Mouse (Mus musculus) cerebellum, adult 2 months (tissue): ENCODE results near the gene Hoxa1. TPM values are rescaled to one million over a fixed set of nuclear protein-coding genes. Genes with fewer than 3 reads are reported as not detected.

Experiments used
- DNase-seq, 2 experiments: peaks; one replicate each; pipeline ENCODE4 v3.0.0; 2021
- H3K27ac ChIP-seq: fragments of 200-500 bp; 2 replicates; pipeline ENCODE4 v1.5.1; 2012; ENCODE audit warnings: low read length, control low read depth, inconsistent platforms; ENCODE audit not compliant: insufficient read depth
- H3K27me3 ChIP-seq: fragments of 200-500 bp; 2 replicates; pipeline ENCODE4 v1.6.1; 2012; ENCODE audit warnings: inconsistent platforms, mild to moderate bottlenecking, low read length, moderate library complexity; ENCODE audit not compliant: control insufficient read depth, insufficient read depth
- H3K4me1 ChIP-seq: fragments of 200-500 bp; 2 replicates; pipeline ENCODE4 v1.6.1; 2011; ENCODE audit warnings: low read length; ENCODE audit not compliant: control insufficient read depth, insufficient read depth
- H3K4me3 ChIP-seq: fragments of 200-500 bp; replicated peaks from 2 replicates; pipeline ENCODE3; 2011; ENCODE audit warnings: mild to moderate bottlenecking, low read depth, low read length, control low read depth; ENCODE audit not compliant: insufficient read depth
- CTCF ChIP-seq: fragments of 200-500 bp; IDR thresholded peaks from 2 replicates; pipeline ENCODE4 v1.5.1; 2011; ENCODE audit warnings: low read depth, mild to moderate bottlenecking, control low read depth, low read length, moderate library complexity, borderline replicate concordance; ENCODE audit not compliant: insufficient read depth
- POLR2A ChIP-seq: fragments of 200-500 bp; IDR thresholded peaks from 2 replicates; pipeline ENCODE4 v1.6.1; 2011; ENCODE audit warnings: low read length, control low read depth, borderline replicate concordance; ENCODE audit not compliant: insufficient read depth
- WGBS: fragments of 180-500 bp; shearing (Covaris S2); methylation state at CpG from one replicate; pipeline ENCODE4 v1.1.7; 2018; 5-methylcytosine and 5-hydroxymethylcytosine counted together
- polyA plus RNA-seq: library from polyadenylated mRNA; depleted of rRNA; stranded (reverse); fragments of >200 nt; gene quantifications from 2 replicates; pipeline ENCODE4 v1.2.3, GENCODE M21; 2012

The Hoxa1 gene
- polyA plus RNA-seq, 1 experiment, result 0.80 TPM

DNA sequence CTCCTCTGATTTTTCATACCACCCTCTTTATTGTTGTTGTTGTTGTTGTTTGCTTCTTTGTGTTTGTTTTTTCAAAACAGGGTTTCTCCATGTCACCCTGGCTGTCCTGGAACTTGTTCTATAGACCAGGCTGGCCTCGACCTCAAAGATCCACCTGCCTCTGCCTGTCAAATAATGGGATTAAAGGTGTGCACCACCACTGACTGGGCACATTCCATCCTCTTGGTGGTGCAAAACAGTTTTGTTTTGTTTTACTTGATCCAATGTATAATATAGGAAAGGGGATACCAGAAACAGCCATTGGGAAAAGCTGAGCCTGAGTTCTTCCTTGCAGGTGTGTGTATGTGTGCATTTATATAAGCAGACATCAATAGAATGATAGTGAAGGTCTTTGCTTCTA lies 28.4 kb upstream of the Hoxa1 start:
- H3K4me1 ChIP-seq, result no peaks in the 10 kb centered on the region
- H3K4me3 ChIP-seq, result no peak overlapping the region
- DNase-seq, result no peak
- WGBS, result 11% methylated on average over 1 of the region's 1 CpGs
- TF ChIP-seq CTCF (no peak), POLR2A (no peak)
- no peak overlapping the region for H3K27ac ChIP-seq
- peaks cover 14% of the 10 kb centered on the region; the same call in 1 of the 2 replicates for H3K27me3 ChIP-seq

DNA sequence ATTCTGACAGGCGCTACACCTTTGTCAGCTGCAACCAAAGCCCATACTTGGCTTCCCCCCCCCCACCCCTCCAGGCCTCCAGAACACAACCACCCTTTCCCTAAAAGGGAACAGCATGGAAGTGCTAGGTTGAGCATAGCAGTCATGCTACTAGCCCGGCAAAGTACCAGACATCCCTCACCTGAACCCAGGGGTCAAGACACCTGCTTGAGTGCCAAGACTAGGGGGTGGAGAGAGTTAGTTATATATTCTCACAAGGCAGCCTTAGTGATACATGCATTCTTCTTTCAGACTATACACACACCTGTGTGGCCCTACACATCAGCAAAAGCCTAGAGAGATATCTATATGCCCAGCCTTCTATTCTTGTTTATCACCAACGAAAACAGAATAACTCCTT lies 27.7 kb upstream of the Hoxa1 start:
- DNase-seq, result no peak
- Histone ChIP-seq H3K27me3 (peaks cover 7% of the 10 kb centered on the region; the same call in 1 of the 2 replicates), H3K27ac (no peak overlapping the region), H3K4me1 (no peaks in the 10 kb centered on the region), H3K4me3 (no peak overlapping the region)
- 10% methylated on average over 3 of the region's 3 CpGs for whole genome bisulfite sequencing
- no peak for TF ChIP-seq CTCF
- TF ChIP-seq POLR2A, result no peak

DNA sequence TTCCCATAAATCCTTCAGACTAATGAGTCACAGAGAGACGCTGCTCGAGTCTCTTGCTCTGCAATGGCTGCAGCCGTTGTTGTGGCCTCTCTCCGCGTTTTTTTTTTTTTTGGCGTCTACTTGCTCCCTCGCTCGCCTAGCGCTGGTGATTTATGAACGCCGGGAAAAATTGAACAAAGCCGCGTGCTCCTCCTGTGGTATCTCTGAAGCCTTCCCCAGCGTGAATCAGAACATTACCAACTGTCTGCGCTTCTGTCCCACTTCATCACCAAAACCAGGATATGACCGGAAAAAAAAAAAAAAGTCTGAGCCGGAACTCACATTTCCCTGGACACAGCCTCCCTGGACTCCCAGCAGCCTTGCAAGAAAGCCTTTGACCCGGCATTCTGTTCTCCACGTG lies 27.1 kb upstream of the Hoxa1 start:
- 2% methylated on average over 19 of the region's 19 CpGs for WGBS

DNA sequence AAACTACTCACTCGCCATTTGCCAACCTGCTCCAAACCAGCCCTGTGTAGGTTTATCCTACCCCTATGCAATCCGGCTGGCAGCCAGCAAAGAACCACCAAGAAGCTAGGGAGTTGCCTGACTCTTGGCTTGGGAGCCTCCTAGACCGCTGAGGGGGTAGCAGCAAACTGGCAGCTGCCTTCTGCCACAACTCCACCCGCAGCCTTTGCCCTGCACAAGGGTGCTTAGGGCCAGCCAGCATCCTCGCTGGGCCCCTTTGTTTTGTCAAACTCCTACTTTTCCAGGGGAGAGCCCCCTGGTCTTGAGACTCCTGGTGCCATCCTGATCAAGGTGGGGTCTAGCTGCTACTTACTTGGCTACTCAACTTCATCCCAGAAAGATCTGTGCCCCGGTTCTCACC lies 26.6 kb upstream of the Hoxa1 start:
- no peak overlapping the region for H3K4me3 ChIP-seq
- TF ChIP-seq CTCF, result no peak
- no peak for TF ChIP-seq POLR2A
- no peaks in the 10 kb centered on the region for H3K4me1 ChIP-seq
- peaks cover 7% of the 10 kb centered on the region; the same call in 1 of the 2 replicates for H3K27me3 ChIP-seq
- WGBS, result 3% methylated on average over 6 of the region's 6 CpGs
- DNase-seq, result no peak
- no peak overlapping the region for H3K27ac ChIP-seq

More for the DNA sequence above, 27.1 kb upstream of the Hoxa1 start:
- no peak for DNase-seq
- TF ChIP-seq CTCF (no peak), POLR2A (no peak)
- H3K4me1 ChIP-seq, result no peaks in the 10 kb centered on the region
- H3K4me3 ChIP-seq, result no peak overlapping the region
- H3K27me3 ChIP-seq, result peaks cover 8% of the 10 kb centered on the region; the same call in 1 of the 2 replicates
- no peak overlapping the region for H3K27ac ChIP-seq

DNA sequence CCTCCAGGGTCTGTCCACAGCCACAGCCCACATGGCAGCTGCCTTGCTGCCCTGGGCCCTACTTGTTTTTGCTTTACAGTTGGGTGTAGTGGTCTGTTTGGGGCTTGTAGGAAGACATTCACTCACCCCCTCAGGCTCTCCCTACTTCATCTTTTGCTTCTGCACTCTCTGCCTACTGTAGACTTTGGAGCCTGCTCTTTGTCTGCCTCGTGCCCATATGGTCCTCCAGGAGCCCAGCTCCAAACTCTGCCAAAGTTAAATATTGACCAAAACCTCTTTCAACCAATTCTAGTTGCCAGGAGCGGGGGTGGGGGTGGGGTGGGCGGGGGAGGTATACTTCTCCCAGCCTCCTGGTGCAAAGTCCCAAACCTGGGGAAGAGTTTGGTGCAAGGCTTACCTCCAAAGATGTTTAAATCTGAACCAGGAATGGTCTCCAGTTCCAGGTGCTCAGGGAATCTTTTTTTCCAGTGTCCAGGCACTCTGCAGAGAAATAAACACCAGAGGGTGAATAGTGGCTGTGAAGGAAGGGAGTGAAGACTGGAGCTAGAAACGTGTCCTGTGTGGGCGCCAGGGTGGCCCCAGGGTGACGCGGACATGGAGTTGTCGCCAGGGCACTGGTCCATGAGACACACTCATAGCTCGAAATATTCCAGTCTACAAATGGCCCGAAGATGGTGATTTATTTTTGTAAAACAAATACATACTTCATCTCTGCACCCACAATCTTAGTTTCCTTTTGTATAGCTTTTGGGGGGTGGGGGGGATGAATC lies 25.4 kb upstream of the Hoxa1 start:
- no peak overlapping the region for H3K27ac ChIP-seq
- H3K4me1 ChIP-seq, result no peaks in the 10 kb centered on the region

DNA sequence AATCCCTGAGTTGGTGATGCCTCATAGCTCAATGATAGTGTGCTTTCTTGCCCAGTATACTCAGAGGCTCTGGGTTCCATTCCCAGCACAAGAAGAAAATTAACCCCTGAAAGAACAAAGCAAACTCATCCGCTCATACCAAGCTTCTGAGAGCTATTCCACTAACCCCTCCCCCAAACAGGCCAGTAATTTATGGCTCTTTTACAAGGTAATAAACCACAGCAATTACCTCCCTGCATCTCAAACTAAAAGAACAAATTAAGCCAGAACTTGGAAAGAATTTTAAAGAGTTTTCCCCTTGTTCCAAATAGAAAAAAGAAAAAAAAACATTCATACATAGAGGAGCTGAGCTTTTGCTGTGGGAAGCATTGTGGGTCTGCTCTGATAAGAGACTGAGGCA lies 24.7 kb upstream of the Hoxa1 start:
- H3K4me1 ChIP-seq, result no peaks in the 10 kb centered on the region
- DNase-seq, result no peak
- peaks cover 7% of the 10 kb centered on the region; the same call in 1 of the 2 replicates for H3K27me3 ChIP-seq
- no peak for TF ChIP-seq POLR2A
- no peak for TF ChIP-seq CTCF
- no peak overlapping the region for H3K4me3 ChIP-seq
- no peak overlapping the region for H3K27ac ChIP-seq
- 14% methylated on average over 1 of the region's 1 CpGs for WGBS

More for the DNA sequence above, 25.4 kb upstream of the Hoxa1 start:
- 9% methylated on average over 10 of the region's 10 CpGs for WGBS
- TF ChIP-seq POLR2A (no peak), CTCF (no peak)
- DNase-seq, result no peak
- no peak overlapping the region for H3K4me3 ChIP-seq
- H3K27me3 ChIP-seq, result peaks cover 7% of the 10 kb centered on the region; the same call in 1 of the 2 replicates

DNA sequence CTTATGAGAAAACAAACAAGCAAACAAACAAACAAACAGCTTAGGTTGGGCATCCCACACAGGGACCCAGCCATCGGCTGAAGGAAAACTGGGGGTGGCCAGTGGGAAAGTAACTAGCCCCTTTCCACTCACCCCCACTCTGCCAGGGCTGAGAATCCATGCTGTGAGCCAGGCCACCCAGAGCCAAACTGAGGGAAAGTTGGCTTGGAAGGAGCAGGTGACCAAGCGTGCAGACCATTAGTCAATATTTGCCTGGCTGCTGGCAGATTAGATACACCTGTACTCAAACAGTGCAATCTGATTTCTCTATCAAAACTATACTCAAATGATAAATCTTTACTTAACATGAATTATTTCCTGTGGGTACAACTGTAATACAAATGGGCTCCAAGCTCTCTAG lies 23.9 kb upstream of the Hoxa1 start:
- TF ChIP-seq POLR2A (no peak), CTCF (no peak)
- H3K27me3 ChIP-seq, result peaks cover 7% of the 10 kb centered on the region; the same call in 1 of the 2 replicates
- H3K4me3 ChIP-seq, result no peak overlapping the region
- H3K27ac ChIP-seq, result no peak overlapping the region
- no peak for DNase-seq
- 21% methylated on average over 2 of the region's 2 CpGs for WGBS
- no peaks in the 10 kb centered on the region for H3K4me1 ChIP-seq

DNA sequence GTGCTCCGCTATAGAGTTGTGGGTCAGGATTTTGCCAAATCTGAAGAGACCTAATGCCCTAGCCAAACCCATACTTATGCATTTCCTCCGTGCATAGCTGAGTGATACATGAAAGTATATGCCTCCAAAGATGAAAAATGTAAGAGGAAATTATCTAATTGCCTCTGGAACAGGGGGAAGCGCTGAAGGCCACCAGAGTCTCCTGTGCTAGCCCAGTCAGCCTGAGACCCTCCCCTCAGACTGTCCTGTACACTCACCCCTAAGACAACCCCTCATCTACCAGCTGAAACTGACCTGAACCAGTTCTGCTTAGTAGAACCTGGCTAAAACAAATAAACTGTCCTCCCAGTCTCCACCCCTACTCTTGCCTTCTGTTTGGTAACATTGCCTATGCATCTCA lies 22.6 kb upstream of the Hoxa1 start:
- peaks cover 9% of the 10 kb centered on the region; the same call in 1 of the 2 replicates for H3K27me3 ChIP-seq
- TF ChIP-seq CTCF (no peak), POLR2A (no peak)
- no peak overlapping the region for H3K27ac ChIP-seq
- 9% methylated on average over 3 of the region's 3 CpGs for WGBS
- no peak overlapping the region for H3K4me3 ChIP-seq
- H3K4me1 ChIP-seq, result no peaks in the 10 kb centered on the region
- no peak for DNase-seq
